Mouse (Mus musculus): ENCODE measurements around the gene Kif26b.

- TF ChIP-seq POLR2A (IDR thresholded peaks at IDR 0.05; ENCODE audit: low read depth, low read length) (no peak), CTCF (IDR thresholded peaks at IDR 0.05; ENCODE audit: extremely low read depth, insufficient read length, insufficient replicate concordance, low read depth, low read length) (no peak)
These were observed 337.8 kb downstream of the Kif26b start for GRCm38 (mm10) chr1:178866757-178867156.
